Mouse (Mus musculus) intestine, embryonic 14.5 days (tissue): ENCODE results near the gene Sez6. TPM values are rescaled to one million over a fixed set of nuclear protein-coding genes. Genes with fewer than 3 reads are reported as not detected.

Experiments used
- ATAC-seq: fragments of 200-750 bp; cut with Nextera tagmentation; replicated peaks from 2 replicates; pipeline ENCODE4 v1.8.0; 2017; ENCODE audit warnings: low read depth, moderate number of reproducible peaks, moderate TSS enrichment, moderate library complexity; ENCODE audit not compliant: low FRiP score, low TSS enrichment
- DNase-seq: peaks from one replicate; pipeline ENCODE4 v3.0.0-alpha.2; 2018; ENCODE audit warnings: low spot score
- H3K27ac ChIP-seq: fragments of 300-500 bp; sonication (generic); 2 replicates; pipeline ENCODE4 v1.5.1; 2014; ENCODE audit warnings: low read depth, mild to moderate bottlenecking, control low read depth
- H3K27me3 ChIP-seq: fragments of 300-500 bp; sonication (generic); replicated peaks from 2 replicates; pipeline ENCODE4 v1.6.1; 2014; ENCODE audit warnings: low read length, control low read depth; ENCODE audit not compliant: control insufficient read depth, insufficient read depth
- H3K36me3 ChIP-seq: fragments of 300-500 bp; sonication (generic); 2 replicates; pipeline ENCODE4 v1.6.1; 2014; ENCODE audit warnings: low read length, control low read depth; ENCODE audit not compliant: control insufficient read depth, insufficient read depth
- H3K4me1 ChIP-seq: fragments of 300-500 bp; sonication (generic); replicated peaks from 2 replicates; pipeline ENCODE4 v1.6.1; 2014; ENCODE audit warnings: low read length, control low read depth, mixed read lengths; ENCODE audit not compliant: control insufficient read depth, insufficient read depth
- H3K4me2 ChIP-seq: fragments of 300-500 bp; sonication (generic); 2 replicates; pipeline ENCODE4 v1.6.1; 2014; ENCODE audit warnings: low read length
- H3K4me3 ChIP-seq: fragments of 300-500 bp; sonication (generic); 2 replicates; pipeline ENCODE4 v1.5.1; 2014; ENCODE audit warnings: low read depth, low read length, control low read depth, mixed read lengths
- H3K9ac ChIP-seq: fragments of 300-500 bp; sonication (generic); 2 replicates; pipeline ENCODE4 v1.6.1; 2014; ENCODE audit warnings: mild to moderate bottlenecking, low read length
- H3K9me3 ChIP-seq: fragments of 300-500 bp; sonication (generic); 2 replicates; pipeline ENCODE4 v1.6.1; 2016; ENCODE audit warnings: low read length, control low read depth; ENCODE audit not compliant: control insufficient read depth
- WGBS: fragments of 180-500 bp; shearing (Covaris S2); extraction: QIAGEN DNeasy Blood & Tissue Kit; methylation state at CpG from one replicate; pipeline ENCODE4 v1.1.7; 2014; 5-methylcytosine and 5-hydroxymethylcytosine counted together
- polyA plus RNA-seq: library from polyadenylated mRNA; unstranded; fragments of >200 nt; fragmentation: Nextera tagmentation; extraction: Ambion mirVana; gene quantifications from 2 replicates; pipeline ENCODE4 v1.2.1, GENCODE M21; 2014

Sez6 gene
- polyA plus RNA-seq, 1 experiment from 2014 or later: 1.4 TPM

DNA sequence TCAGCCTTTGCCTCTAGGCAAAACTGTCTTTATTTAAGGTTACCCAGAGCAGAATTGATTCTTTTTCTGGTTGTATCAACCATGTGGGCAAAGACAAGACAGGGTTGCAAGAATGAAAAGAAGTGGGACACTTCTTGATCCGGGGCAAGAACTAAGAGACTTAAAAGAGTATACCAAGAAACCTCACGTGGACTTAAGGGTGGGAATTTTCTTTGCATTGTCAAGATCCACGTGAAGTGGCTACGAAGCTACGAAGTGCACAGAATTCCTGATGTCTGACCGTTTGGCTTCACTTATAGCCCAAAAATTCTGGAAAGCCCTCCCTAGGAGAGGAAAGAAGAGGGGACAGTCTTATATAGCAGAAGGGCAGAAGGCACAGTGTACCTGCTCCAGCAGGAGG lies 37.3 kb upstream of the Sez6 start:
- ATAC-seq (no peak), DNase-seq (no peak)
- Histone ChIP-seq H3K27ac (peak overlapping the region; percentile 23; the same call in 1 of the 2 replicates), H3K9ac (no peak overlapping the region), H3K36me3 (no peaks in the 10 kb centered on the region), H3K4me2 (peak overlapping the region; percentile 24; the same call in 1 of the 2 replicates), H3K4me3 (no peak overlapping the region), H3K27me3 (peaks cover 15% of the 10 kb centered on the region; the same call in 1 of the 2 replicates), H3K4me1 (peaks cover 18% of the 10 kb centered on the region), H3K9me3 (no peaks in the 10 kb centered on the region)
- 52% methylated on average over 6 of the region's 6 CpGs for WGBS

DNA sequence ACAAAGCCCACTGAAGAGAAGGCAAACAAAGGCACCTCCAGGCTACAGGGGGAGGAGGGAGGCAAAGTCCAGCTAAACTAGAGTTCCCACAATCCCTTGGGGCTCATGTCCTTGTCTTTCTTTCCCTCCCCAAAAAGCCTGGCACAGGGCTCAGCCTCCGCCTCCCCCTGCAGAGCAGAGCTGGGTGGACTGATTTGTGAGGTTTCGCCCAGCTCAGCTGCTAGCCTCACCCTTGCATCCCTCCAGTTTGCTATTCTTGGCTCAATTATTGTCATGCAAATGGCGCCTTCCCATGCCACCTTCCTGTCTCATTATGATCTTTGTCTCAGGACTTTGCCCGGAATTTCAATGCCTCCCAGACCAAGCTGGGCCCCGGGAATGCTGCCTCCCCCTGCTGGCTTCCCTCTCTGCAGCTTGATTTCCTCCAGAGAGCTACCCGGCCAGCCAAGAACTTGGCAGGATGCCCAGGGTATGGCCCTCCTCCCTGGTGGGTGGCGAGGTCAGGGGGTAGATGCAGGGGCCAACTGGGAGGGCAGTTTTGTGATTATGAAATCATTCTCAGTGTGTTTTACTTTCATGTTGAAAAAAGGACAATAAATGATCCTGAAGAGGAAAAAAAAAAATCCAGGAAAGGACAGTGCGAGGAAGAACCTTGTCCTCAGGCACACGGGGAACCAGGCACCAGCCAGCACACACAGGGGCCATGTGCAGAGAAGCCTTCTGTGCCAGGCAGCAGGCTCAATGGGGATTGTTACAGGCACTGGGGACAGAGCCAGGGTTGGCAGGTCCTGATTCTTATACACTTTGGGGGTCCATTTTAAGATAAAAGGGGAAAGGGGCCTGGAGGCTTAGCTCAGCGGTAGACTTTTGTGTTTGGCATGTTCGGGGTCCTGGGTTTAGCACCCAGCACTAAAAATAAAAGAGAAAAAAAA lies 36.5 kb upstream of the Sez6 start, which contains the start of gene Pipox:
Gene Pipox, minus strand, starts transcription at position 310 of the 932 bp plus-strand sequence.
- DNase-seq (peak; percentile 84), ATAC-seq (peak; percentile 88)
- Histone ChIP-seq H3K4me2 (peak within 1 kb of the TSS; percentile 24; the same call in 1 of the 2 replicates), H3K4me3 (no peak within 1 kb of the TSS), H3K9me3 (no peaks in the 10 kb centered on the region), H3K27ac (peak within 1 kb of the TSS; percentile 35; the same call in 1 of the 2 replicates), H3K36me3 (no peaks in the 10 kb centered on the region), H3K9ac (no peak within 1 kb of the TSS), H3K27me3 (peaks cover 15% of the 10 kb centered on the region; the same call in 1 of the 2 replicates), H3K4me1 (peaks cover 18% of the 10 kb centered on the region)
- WGBS: 24% methylated on average over 11 of the region's 11 CpGs

DNA sequence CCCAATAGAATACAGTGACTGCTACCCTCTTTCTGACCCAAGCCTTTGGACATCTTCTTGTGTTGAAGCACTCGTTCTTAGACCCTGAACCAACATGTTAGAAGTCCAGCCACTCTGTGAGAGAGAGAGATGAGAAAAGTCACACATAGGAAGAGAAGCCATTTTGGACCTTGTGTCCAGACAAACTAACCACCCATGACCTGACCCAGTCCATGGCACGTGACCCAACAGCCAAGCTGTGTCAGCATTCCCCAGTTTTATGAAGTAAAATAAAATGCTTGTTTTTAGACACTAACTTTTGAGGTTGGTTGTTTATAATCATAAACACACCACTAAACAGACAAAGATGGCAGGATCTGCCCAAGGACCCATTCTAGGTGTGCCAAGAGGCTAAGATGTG lies 35.6 kb upstream of the Sez6 start:
- Histone ChIP-seq H3K4me1 (peaks cover 18% of the 10 kb centered on the region), H3K27ac (no peak overlapping the region), H3K4me2 (no peak overlapping the region), H3K9me3 (no peaks in the 10 kb centered on the region), H3K9ac (no peak overlapping the region), H3K4me3 (no peak overlapping the region), H3K27me3 (peaks cover 15% of the 10 kb centered on the region; the same call in 1 of the 2 replicates), H3K36me3 (no peaks in the 10 kb centered on the region)
- ATAC-seq: no peak
- 83% methylated on average over 2 of the region's 2 CpGs for WGBS
- no peak for DNase-seq

DNA sequence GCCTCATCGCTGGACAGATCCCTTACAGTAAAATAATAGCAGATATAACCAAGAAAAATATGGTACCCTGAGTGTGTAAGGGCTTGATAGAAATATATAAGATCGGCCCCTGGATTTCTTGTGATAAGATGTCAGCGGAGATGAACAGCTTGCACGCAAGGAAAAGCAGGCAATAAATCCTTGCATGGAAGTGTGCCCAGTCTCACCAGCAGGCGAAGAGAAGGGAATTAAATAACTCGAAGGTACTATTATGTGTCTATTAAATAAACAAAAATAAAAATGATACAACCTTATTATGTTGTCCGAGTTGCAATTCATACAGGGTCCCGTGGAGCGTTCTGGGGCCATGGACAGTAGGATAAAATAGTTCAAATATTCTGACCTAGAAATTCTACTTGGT lies 34.6 kb upstream of the Sez6 start:
- DNase-seq: no peak
- ATAC-seq: no peak
- no peak overlapping the region for H3K9ac ChIP-seq
- H3K4me1 ChIP-seq: peaks cover 18% of the 10 kb centered on the region
- 74% methylated on average over 9 of the region's 9 CpGs for WGBS
- no peaks in the 10 kb centered on the region for H3K36me3 ChIP-seq
- H3K27ac ChIP-seq: no peak overlapping the region
- no peaks in the 10 kb centered on the region for H3K9me3 ChIP-seq
- H3K4me2 ChIP-seq: no peak overlapping the region
- H3K27me3 ChIP-seq: peaks cover 15% of the 10 kb centered on the region; the same call in 1 of the 2 replicates
- no peak overlapping the region for H3K4me3 ChIP-seq

DNA sequence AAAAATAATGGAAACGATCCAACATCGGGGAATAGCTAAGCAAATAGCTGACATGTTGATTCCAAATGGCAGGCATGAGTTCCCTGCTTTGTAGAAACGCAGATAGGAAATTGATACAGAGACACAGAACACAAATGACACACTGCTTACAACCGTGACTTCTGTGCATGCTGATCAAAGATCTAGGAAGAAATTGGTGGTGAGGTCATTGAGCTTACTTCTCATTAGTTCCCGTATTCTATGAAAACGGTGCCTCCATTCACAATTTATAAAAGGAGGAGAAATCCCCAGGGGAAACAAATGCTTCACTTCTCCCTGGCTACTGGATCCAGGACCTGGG lies 34.1 kb upstream of the Sez6 start:
- 61% methylated on average over 6 of the region's 6 CpGs for WGBS
- H3K4me2 ChIP-seq: peak overlapping the region; percentile 21; the same call in 1 of the 2 replicates
- no peaks in the 10 kb centered on the region for H3K36me3 ChIP-seq
- DNase-seq (no peak), ATAC-seq (no peak)
- no peak overlapping the region for H3K4me3 ChIP-seq
- peaks cover 15% of the 10 kb centered on the region; the same call in 1 of the 2 replicates for H3K27me3 ChIP-seq
- no peak overlapping the region for H3K9ac ChIP-seq
- no peaks in the 10 kb centered on the region for H3K9me3 ChIP-seq
- H3K27ac ChIP-seq: no peak overlapping the region
- peaks cover 18% of the 10 kb centered on the region for H3K4me1 ChIP-seq

DNA sequence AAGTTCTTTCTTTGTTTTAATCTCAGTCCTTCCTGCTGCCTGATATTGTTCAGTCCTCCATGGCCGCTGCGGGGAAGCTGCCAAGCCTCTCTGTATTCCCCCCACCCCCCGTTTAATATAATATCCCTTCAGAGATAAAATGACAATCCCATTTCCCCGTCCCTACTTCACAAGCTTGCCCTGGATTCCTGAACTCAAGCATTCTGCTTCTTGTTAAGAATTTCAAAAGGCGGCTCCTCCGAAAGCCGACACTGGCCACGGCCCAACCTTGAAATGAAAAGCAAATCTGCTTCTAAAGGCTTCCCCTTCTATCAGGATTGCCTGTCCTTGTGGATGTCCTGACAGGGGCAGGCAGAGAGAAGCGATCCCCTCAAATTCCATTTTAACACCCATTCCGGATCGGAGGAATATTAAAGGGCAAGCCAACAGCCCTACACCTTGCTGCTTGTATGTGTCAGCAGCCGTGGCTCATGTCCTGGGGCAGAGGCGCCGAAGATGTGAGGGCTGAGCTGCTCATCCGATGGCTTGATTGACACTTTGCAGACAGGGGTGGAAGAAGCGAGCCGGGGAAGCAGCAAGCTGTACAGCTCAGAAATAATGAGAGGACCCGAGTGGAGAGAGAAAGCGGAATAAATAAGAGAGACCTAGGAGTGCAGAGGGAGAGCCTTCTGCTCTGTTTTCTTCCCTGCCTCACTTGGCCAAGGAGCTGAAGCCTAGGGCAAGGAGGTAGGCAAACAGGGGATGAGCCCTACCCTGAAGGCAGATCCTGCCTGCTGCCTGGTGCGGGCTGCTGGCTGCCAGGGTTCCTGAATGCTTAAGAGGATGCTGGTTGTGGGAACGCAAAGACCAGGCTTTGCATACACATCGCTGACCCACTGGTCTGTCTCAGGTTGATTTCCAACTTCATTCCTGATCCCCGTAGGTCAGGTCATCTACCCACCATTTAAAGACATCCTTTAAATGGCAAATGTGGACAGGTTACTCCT lies 33.5 kb upstream of the Sez6 start:
- Histone ChIP-seq H3K9ac (no peak overlapping the region), H3K4me2 (peak overlapping the region; percentile 21; the same call in 1 of the 2 replicates), H3K27me3 (peaks cover 15% of the 10 kb centered on the region; the same call in 1 of the 2 replicates), H3K27ac (no peak overlapping the region), H3K4me3 (no peak overlapping the region), H3K4me1 (peaks cover 18% of the 10 kb centered on the region), H3K9me3 (no peaks in the 10 kb centered on the region), H3K36me3 (no peaks in the 10 kb centered on the region)
- no peak for DNase-seq
- ATAC-seq: no peak
- WGBS: 23% methylated on average over 23 of the region's 23 CpGs

DNA sequence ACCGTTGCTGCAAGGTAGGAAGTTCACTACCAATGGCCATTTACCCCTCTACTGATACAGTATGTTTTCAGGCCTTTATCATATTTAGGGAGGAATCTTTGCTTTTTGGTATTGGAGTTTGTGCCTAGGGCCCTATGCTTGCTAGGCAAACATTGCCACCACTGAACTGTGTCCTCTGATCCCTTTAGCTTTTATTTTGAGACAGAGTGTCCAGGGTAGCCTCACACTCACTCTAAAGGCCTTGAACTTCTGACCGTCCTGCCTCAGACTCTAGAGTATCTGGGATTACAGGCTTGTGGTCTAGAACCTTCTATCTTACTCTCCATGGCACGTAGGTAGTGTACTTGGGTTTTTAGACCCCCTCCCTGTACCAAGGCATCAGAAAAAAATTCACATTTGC lies 30.4 kb upstream of the Sez6 start:
- Histone ChIP-seq H3K9ac (no peak overlapping the region), H3K9me3 (no peaks in the 10 kb centered on the region), H3K4me2 (no peak overlapping the region), H3K27me3 (peaks cover 15% of the 10 kb centered on the region; the same call in 1 of the 2 replicates), H3K27ac (no peak overlapping the region), H3K4me3 (no peak overlapping the region), H3K36me3 (no peaks in the 10 kb centered on the region), H3K4me1 (peaks cover 3% of the 10 kb centered on the region)
- no peak for DNase-seq
- 83% methylated on average over 3 of the region's 3 CpGs for WGBS
- ATAC-seq: no peak

DNA sequence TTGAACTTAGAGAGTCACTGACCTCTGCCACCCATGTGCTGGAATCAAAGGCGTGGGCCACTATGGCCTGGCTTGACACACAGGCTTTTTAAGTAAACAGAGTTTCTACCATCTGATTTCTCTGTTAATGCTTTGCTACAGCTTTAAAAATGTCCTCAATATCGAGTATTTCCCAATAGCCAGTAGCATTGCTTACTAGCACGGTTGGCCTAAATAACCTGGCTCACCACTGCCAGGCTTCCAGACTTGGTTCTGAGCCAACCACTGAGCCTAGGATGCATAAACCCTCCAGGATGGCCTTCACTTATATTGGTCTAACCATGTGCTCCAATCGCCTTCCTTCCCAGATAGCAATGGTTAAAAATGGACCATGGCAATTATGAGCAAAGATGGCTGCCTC lies 29.9 kb upstream of the Sez6 start:
- no peak overlapping the region for H3K27ac ChIP-seq
- DNase-seq: no peak
- WGBS: 83% methylated on average over 4 of the region's 4 CpGs

More for the DNA sequence above, 29.9 kb upstream of the Sez6 start:
- no peak overlapping the region for H3K4me2 ChIP-seq
- no peak for ATAC-seq
- H3K4me1 ChIP-seq: peaks cover 2% of the 10 kb centered on the region; the same call in 1 of the 2 replicates
- H3K36me3 ChIP-seq: no peaks in the 10 kb centered on the region
- no peaks in the 10 kb centered on the region for H3K9me3 ChIP-seq
- H3K27me3 ChIP-seq: peaks cover 15% of the 10 kb centered on the region; the same call in 1 of the 2 replicates
- no peak overlapping the region for H3K4me3 ChIP-seq
- no peak overlapping the region for H3K9ac ChIP-seq
